Mouse (Mus musculus) 3134 (cell line): ENCODE data around the gene Fsd1.
A peak's percentile ranks its signal among the peaks of the same experiment; 100 is the strongest.

Source experiments
- DNase-seq: peaks from one replicate; pipeline ENCODE4 v3.0.0-alpha.2; 2011; ENCODE audit warnings: low spot score; ENCODE audit not compliant: insufficient read length; ENCODE audit errors: extremely low read depth

Fsd1 gene

GRCm38 (mm10) chr17:56008356-56009087 is 22.2 kb downstream of the Fsd1 start:
- DNase-seq = peak; percentile 85

DNA sequence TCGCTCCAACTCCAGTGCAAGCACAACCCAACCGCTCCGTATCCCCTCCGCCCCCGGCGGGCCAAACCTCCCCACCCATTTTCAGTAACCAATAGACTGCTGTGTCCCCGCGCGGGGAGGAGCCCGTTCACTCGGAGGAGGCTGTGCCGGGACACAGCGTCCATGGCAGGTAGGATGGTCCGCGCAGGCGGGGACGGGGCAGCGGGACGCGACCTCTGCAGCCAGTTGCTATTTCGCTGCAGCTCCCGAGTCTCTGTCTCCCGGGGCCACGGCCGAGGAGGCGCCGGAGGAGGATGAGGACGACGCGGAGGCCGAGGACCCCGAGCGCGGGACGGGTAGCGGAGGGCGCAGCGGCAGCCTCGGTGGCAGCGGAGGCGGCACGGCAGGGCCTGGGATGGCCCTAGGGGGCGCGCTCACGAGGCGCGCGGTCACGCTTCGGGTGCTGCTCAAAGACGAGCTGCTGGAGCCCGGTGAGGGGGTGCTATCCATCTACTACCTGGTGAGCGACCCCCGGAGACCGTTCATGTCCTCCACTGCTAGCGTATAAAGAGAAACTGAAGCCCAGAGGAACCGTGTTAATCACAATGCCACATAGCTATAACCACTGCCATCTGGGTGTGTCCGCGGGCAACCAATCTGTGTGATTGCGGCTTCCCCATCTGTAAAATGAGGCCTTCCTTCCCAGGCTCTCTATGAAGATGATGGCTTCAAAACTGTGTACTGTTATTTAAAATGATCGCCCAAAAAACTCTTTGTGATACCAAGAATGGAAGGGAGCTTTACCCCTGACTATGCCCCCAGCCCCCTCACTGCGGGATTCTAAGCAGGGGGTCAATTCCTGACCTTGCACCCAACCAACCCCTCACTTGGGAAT is 23.0 kb downstream of the Fsd1 start:
- DNase-seq = peak; percentile 90

DNA sequence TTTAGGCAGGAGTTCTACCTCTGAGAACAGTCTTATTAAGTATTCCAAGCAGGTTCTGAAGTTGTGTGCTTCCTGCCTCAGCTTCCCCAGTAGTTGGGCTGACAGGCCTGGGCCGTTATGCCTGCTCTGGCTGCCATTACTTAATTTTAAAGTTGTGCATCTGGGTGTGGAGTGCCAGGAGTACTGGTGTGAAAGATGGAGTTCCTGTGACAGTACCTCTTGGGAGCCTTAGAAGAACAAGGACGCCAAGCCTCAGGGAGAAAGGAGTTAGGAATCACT is 23.6 kb downstream of the Fsd1 start:
- DNase-seq = no peak

- peak; percentile 51 for DNase-seq
Measured at GRCm38 (mm10) chr17:56010255-56010654, 23.9 kb downstream of the Fsd1 start.

DNA sequence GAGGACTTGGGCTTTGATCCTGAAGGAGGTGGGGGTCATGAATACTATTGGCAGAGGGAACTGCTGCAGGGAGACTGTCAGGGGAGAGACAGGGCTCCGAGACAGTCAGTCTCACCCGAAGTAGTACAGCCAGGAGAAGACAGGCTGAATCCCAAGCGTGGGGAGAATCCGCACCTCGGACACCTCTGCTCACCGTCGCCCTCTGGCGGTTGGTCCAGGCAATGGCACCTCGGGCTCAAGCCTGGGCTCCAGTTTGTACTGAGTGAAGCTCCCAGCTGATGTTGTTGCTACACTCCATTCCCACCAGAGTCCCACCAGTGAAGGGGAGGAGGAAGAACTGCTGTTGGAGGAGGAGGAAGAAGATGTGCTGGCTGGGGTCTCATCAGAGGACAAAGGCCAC is 24.4 kb downstream of the Fsd1 start:
- peak; percentile 81 for DNase-seq

GRCm38 (mm10) chr17:56011441-56011840 is 25.1 kb downstream of the Fsd1 start:
- DNase-seq = no peak

- DNase-seq = no peak
Measured at GRCm38 (mm10) chr17:56015293-56015692, 29.0 kb downstream of the Fsd1 start.

- DNase-seq = no peak
Measured at GRCm38 (mm10) chr17:56016382-56016781, 30.1 kb downstream of the Fsd1 start.

GRCm38 (mm10) chr17:56016793-56017785 is 30.8 kb downstream of the Fsd1 start:
- no peak for DNase-seq

- no peak for DNase-seq
Measured at GRCm38 (mm10) chr17:56017848-56018247, 31.5 kb downstream of the Fsd1 start.

DNA sequence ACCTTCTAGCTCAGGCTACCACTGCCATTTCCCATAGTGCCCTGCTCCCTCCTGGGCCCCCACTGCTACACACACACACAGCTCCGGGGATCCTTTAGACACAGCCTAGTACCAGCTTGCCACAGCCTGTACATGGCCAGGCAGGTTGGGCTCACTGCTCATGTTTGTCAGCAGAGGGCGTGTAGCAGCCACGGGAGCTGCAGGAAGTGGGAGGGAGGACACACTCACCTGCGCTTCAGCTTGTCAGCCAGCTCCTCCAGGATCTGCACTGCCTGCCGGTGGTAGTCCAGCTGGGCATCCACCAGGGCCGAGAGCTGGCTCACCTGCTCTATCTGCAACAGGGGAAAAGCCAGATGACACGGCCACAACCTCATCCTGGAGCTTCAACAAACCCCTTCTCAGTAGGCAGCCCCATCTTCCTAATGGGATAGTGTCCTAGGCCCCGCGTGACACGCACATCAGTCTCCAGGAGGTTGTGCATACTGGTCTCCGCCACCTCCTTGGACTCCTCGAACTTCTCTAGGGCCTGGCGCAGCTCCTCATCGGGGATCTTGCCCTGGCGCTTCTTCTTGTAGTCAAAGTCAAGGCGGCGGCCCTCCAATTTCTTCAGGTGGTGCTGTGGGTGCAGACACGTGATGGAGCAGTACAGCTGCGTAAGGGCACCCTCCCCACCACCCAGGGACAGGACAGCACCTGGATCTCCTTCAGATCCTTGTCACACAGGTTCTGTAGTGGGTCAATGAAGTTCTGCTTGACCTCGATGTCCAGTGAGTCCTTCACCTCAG is 32.2 kb downstream of the Fsd1 start:
- no peak for DNase-seq

DNA sequence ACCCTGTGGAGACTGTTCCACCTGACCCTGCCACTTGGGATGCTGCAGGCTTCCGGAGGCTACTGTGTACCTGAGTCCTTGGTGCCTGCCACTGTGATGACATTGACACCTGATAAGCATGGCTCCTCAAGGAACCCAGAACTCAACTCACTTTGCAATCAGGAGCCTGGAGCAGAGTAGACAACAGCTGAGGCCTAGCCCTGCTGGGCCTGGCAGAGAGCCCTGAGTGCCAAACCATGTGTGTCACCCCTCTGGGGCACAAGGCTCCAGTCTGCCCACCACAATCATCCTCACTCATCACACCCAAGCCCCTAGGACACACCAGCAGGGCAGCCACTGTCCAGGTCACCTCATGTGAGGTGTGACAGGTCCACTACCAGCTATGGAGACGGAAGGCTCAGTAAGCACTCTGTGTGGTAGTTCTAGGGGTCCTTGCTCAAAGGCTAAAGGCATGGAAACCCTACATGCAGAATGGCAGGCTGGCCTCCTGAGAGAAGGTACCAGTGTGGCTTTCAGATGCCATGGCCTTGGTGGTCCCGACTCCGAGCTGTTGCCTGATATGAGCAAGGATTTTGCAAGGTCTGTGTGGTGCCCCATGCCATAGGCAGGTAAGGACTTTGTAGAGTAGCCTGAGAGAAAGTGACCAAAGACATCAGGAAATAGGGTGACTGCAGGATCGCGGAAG is 34.2 kb downstream of the Fsd1 start:
- DNase-seq = no peak

DNA sequence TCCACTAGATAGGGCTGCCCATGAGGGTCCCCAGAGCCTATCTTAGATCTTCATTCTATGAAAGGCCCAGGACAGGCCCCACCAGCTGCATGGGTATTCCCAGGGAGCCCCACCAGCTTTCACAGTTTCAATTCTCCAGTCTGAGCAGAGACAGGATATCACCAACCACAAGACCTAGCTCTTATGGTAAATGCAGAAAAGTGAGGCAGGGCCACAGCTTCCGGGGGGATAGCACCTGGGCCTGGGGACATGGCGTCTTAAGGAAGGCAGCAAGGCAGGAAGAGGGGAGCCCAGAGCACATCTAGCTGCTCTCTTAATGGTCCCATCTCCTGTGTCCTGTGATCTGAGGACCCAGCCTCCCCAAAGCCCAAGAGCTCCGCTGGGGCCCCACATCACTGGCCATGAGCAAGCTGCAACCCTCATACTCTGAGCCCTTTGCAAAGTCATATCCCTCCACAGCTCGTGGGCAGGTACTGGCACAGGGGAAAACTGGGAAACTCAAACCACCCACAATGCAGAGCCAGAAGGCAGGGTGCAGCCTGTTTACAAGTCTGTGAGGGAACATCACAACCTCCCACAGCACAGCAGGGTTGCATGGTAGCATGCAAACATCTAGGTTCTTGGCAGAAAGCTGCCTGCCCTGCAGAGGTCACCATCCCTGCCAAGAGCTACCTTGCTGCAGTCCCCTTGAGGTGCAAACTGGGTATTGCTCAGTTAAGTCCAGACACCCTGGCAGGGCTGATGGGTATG is 35.0 kb downstream of the Fsd1 start:
- DNase-seq = no peak

- no peak for DNase-seq
Measured at GRCm38 (mm10) chr17:56022131-56022988, 36.1 kb downstream of the Fsd1 start.

- no peak for DNase-seq
Measured at GRCm38 (mm10) chr17:56022989-56023290, 36.6 kb downstream of the Fsd1 start.

GRCm38 (mm10) chr17:56023386-56023785 is 37.1 kb downstream of the Fsd1 start:
- DNase-seq = no peak

- DNase-seq = no peak
Measured at GRCm38 (mm10) chr17:56024476-56024875, 38.2 kb downstream of the Fsd1 start.

DNA sequence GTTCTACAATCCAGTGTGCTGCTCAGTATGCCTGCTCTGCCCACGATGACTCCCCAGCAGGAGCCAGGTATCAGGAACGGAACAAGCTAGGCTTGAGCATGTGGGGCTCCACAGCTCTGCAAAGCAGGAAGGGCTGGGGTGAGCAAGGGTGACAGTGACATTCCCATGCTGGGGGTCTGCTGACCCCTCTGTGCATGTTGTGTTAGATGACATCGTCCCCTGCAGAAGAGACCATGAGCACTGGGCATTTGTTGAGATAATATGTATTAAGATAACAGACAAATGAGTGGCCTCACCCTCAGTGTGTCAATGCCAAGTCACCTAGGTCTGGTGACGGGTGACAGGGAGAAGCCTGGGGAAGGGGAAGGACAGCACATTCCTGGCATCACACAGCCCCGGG is 38.6 kb downstream of the Fsd1 start:
- no peak for DNase-seq
